Mouse (Mus musculus): ENCODE data around the gene Sdc1. TPM values are rescaled to one million over a fixed set of nuclear protein-coding genes. Genes with fewer than 3 reads are reported as not detected.

Sdc1 gene
- 13.6 and 23.5 TPM in 2 replicates for total RNA-seq (2017)

- ATAC-seq (replicated peaks in 1 of 2; ENCODE audit: insufficient read depth in 1 of 2, low FRiP score in 2 of 2, low TSS enrichment in 1 of 2, low read depth in 1 of 2, poor library complexity in 2 of 2, severe bottlenecking in 2 of 2), result peak; percentile 52 to 59
Measured at GRCm38 (mm10) chr12:8770946-8771843, at the start of gene Sdc1. Gene Sdc1, plus strand, starts transcription at chr12:8771323.

- ATAC-seq (replicated peaks in 1 of 2; ENCODE audit: insufficient read depth in 1 of 2, low FRiP score in 2 of 2, low TSS enrichment in 1 of 2, low read depth in 1 of 2, poor library complexity in 2 of 2, severe bottlenecking in 2 of 2), result no peak
Measured at GRCm38 (mm10) chr12:8726890-8727289, 44.2 kb upstream of the Sdc1 start.

DNA sequence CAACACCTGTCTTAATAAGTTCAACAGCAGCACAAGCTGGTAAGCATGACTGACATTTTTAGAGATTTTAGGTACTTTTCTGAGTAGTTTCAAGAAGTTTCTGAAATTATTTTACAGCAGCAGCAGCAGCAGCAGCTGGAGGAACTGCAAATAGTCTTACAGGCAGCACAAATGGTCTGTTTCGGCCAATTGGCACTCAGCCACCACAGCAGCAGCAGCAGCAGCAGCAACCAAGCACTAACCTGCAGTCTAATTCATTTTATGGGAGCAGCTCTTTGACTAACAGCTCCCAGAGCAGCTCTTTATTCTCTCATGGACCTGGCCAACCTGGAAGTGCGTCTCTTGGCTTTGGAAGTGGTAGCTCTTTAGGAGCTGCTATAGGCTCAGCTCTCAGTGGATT is 42.4 kb upstream of the Sdc1 start:
- no peak for ATAC-seq (replicated peaks in 1 of 2; ENCODE audit: insufficient read depth in 1 of 2, low FRiP score in 2 of 2, low TSS enrichment in 1 of 2, low read depth in 1 of 2, poor library complexity in 2 of 2, severe bottlenecking in 2 of 2)

GRCm38 (mm10) chr12:8753654-8754053 is 17.5 kb upstream of the Sdc1 start:
- ATAC-seq (replicated peaks in 1 of 2; ENCODE audit: insufficient read depth in 1 of 2, low FRiP score in 2 of 2, low TSS enrichment in 1 of 2, low read depth in 1 of 2, poor library complexity in 2 of 2, severe bottlenecking in 2 of 2), result no peak

GRCm38 (mm10) chr12:8754116-8754515 is 17.0 kb upstream of the Sdc1 start:
- ATAC-seq (replicated peaks in 1 of 2; ENCODE audit: insufficient read depth in 1 of 2, low FRiP score in 2 of 2, low TSS enrichment in 1 of 2, low read depth in 1 of 2, poor library complexity in 2 of 2, severe bottlenecking in 2 of 2), result no peak

- no peak for ATAC-seq (replicated peaks in 1 of 2; ENCODE audit: insufficient read depth in 1 of 2, low FRiP score in 2 of 2, low TSS enrichment in 1 of 2, low read depth in 1 of 2, poor library complexity in 2 of 2, severe bottlenecking in 2 of 2)
Measured at GRCm38 (mm10) chr12:8758029-8758428, 13.1 kb upstream of the Sdc1 start.

GRCm38 (mm10) chr12:8759115-8759514 is 12.0 kb upstream of the Sdc1 start:
- ATAC-seq (replicated peaks in 1 of 2; ENCODE audit: insufficient read depth in 1 of 2, low FRiP score in 2 of 2, low TSS enrichment in 1 of 2, low read depth in 1 of 2, poor library complexity in 2 of 2, severe bottlenecking in 2 of 2), result no peak

DNA sequence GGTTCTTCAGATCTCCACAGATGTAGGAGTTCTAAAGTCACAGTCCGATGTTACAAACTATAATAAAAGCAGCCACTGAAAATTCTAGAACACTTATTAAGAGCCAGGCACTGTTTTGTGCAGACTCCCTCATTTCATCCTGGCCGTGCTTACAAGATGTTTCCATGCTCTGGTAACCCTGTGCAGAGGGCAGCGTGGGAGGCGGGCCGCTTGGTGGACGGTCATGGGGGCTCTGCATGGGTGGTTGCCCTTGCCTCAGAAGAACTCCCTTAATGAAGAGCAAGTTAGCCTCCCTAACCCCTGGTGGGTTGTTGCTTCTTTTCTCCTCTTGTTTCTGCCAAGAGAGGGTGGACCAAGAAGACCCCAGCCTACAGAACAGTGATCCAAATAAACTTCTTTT is 11.3 kb upstream of the Sdc1 start:
- ATAC-seq (replicated peaks in 1 of 2; ENCODE audit: insufficient read depth in 1 of 2, low FRiP score in 2 of 2, low TSS enrichment in 1 of 2, low read depth in 1 of 2, poor library complexity in 2 of 2, severe bottlenecking in 2 of 2), result no peak

GRCm38 (mm10) chr12:8760561-8760960 is 10.6 kb upstream of the Sdc1 start:
- ATAC-seq (replicated peaks in 1 of 2; ENCODE audit: insufficient read depth in 1 of 2, low FRiP score in 2 of 2, low TSS enrichment in 1 of 2, low read depth in 1 of 2, poor library complexity in 2 of 2, severe bottlenecking in 2 of 2), result no peak

- no peak for ATAC-seq (replicated peaks in 1 of 2; ENCODE audit: insufficient read depth in 1 of 2, low FRiP score in 2 of 2, low TSS enrichment in 1 of 2, low read depth in 1 of 2, poor library complexity in 2 of 2, severe bottlenecking in 2 of 2)
Measured at GRCm38 (mm10) chr12:8761058-8761457, 10.1 kb upstream of the Sdc1 start.

DNA sequence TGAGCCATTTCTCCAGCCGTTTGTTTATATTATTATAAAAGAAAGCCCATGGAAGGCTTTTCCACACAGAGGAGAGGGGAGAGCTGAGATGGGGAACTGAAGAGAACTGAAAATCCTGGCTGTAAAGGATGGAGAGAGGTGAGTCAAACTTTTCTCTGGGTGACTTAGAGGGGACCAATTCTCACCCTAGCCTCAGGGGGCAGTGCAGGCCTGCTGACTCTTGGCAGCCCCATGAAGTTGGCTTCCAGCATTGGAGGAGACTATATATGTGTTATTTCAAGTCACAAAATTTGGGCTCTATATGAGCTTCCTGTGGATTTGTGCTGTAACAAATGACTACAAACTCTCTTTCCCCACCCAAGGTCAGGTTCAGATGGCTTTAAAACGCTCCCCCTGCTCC is 8.5 kb upstream of the Sdc1 start:
- ATAC-seq (replicated peaks in 1 of 2; ENCODE audit: insufficient read depth in 1 of 2, low FRiP score in 2 of 2, low TSS enrichment in 1 of 2, low read depth in 1 of 2, poor library complexity in 2 of 2, severe bottlenecking in 2 of 2), result peak; percentile 74 to 87

- ATAC-seq (replicated peaks in 1 of 2; ENCODE audit: insufficient read depth in 1 of 2, low FRiP score in 2 of 2, low TSS enrichment in 1 of 2, low read depth in 1 of 2, poor library complexity in 2 of 2, severe bottlenecking in 2 of 2), result no peak
Measured at GRCm38 (mm10) chr12:8764221-8764930, 6.7 kb upstream of the Sdc1 start.

DNA sequence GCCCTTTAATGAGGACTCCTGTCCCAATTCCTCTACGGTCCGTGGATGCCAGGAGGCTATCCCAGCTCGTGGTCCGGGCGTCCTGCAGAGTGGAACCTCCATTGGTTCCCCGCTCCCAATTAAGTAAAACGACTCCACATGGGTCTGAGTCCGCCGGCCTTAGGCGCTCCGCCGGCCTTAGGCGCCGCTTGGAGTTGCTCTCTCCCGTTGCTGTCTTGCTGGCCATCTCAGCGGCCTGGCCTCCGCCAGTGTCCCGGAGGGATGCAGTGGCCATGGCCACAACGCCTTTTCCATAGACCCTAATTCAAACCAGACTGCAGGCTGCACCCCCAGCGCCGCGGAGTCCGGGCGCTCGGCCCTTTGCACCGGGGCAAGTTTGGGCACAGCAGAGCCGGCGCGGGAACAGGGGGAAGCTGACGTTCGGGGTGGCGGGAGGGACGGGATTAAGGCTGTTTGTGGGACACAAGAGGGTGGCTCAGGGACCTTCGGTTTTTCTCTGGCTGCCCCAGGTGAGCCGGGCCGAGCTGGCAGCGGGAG is 789 bp downstream of the Sdc1 start:
- no peak for ATAC-seq (replicated peaks in 1 of 2; ENCODE audit: insufficient read depth in 1 of 2, low FRiP score in 2 of 2, low TSS enrichment in 1 of 2, low read depth in 1 of 2, poor library complexity in 2 of 2, severe bottlenecking in 2 of 2)

DNA sequence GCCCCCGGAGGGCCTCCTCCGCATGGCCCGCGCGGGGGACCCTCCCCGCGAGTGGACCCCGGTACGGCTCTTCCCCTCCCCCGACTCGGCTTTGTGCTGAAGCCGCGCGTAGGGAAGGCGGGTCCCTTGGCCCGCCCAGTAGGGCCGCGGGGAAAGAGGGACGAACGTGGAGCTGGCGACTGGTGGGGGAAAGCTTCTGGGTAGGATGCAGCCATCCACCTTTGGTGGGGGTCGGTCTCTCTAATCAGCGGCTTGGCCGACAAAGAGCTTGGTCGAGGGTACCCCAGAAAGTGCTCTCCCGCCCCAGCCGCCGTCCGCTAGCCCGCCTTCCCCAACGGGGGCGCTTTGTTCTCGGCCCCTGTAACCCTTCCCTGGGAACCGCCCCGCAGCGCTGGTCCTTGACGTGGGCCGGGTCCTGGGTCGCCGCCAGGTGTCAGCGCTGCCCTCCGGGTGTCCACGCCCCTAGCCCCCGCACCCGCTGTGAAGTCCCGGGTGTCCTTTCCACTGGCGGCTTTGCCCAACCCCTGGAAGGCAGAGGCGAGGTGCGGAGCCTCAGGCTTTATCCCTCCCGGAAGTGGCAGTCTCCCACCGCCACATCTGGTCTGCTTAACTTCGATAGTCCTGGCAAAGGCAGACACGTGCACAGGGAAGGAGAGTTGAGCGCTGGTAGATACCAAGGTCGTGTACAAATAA is 1.5 kb downstream of the Sdc1 start:
- peak; percentile 19 to 35; a peak in 3 of 4 replicates for ATAC-seq (replicated peaks in 1 of 2; ENCODE audit: insufficient read depth in 1 of 2, low FRiP score in 2 of 2, low TSS enrichment in 1 of 2, low read depth in 1 of 2, poor library complexity in 2 of 2, severe bottlenecking in 2 of 2)

- no peak for ATAC-seq (replicated peaks in 1 of 2; ENCODE audit: insufficient read depth in 1 of 2, low FRiP score in 2 of 2, low TSS enrichment in 1 of 2, low read depth in 1 of 2, poor library complexity in 2 of 2, severe bottlenecking in 2 of 2)
Measured at GRCm38 (mm10) chr12:8773336-8773735, 2.2 kb downstream of the Sdc1 start.

GRCm38 (mm10) chr12:8774183-8774582 is 3.1 kb downstream of the Sdc1 start:
- ATAC-seq (replicated peaks in 1 of 2; ENCODE audit: insufficient read depth in 1 of 2, low FRiP score in 2 of 2, low TSS enrichment in 1 of 2, low read depth in 1 of 2, poor library complexity in 2 of 2, severe bottlenecking in 2 of 2), result no peak

DNA sequence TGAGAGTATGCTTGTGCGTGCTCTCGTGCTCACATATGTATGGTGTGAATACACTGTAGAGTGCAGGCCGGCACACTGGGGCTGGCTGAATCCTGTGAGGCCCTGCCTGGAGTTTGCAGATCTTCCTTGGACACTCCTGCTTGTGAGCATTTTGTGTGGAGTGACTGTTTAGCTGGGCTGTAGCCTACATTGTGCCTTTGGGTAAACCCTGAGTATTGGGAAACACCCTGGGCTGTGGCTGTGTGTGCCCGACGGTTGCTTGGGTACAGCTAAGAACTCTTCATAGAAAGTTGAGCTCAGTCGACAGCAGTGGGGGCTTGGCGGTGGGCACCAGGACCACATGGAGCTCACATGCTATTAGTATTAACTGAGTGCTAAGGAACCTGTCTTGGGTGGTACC is 5.1 kb downstream of the Sdc1 start:
- no peak for ATAC-seq (replicated peaks in 1 of 2; ENCODE audit: insufficient read depth in 1 of 2, low FRiP score in 2 of 2, low TSS enrichment in 1 of 2, low read depth in 1 of 2, poor library complexity in 2 of 2, severe bottlenecking in 2 of 2)

DNA sequence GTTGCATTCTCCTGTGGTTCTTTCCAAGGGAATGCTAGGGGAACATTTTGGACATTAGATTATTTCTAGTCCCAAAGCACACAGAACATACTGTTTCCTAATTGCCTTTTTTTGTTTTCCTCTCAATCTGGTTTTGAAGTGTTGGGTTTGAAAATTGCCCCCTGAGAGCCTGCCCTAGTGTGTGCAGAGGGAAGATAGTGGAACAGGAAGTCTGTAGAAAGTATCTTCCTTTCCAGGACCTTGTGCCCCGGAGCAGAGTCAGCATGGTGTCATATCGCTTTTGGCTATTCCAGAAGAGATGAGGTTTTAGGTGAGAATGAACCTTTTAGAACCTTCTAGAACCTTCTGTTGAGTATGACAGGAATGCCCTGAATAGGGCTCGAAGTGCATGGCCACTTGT is 5.6 kb downstream of the Sdc1 start:
- ATAC-seq (replicated peaks in 1 of 2; ENCODE audit: insufficient read depth in 1 of 2, low FRiP score in 2 of 2, low TSS enrichment in 1 of 2, low read depth in 1 of 2, poor library complexity in 2 of 2, severe bottlenecking in 2 of 2), result no peak

All from hematopoietic stem cell, adult 5-6 weeks (primary cell).